Mouse (Mus musculus): ENCODE data around the gene Wnt8b. TPM values are rescaled to one million over a fixed set of nuclear protein-coding genes. Genes with fewer than 3 reads are reported as not detected.
A peak's percentile ranks its signal among the peaks of the same experiment; 100 is the strongest.

The Wnt8b gene
- polyA plus RNA-seq, 1 experiment from 2014 or later = 0.56 TPM

GRCm38 (mm10) chr19:44513921-44514482, 20.7 kb downstream of the Wnt8b start:
- Histone ChIP-seq H3K27ac (replicated peaks) (no peak overlapping the region), H3K4me3 (no peak overlapping the region; the same call in 1 of the 2 replicates)
- DNase-seq (ENCODE audit: low spot score) = no peak

DNA sequence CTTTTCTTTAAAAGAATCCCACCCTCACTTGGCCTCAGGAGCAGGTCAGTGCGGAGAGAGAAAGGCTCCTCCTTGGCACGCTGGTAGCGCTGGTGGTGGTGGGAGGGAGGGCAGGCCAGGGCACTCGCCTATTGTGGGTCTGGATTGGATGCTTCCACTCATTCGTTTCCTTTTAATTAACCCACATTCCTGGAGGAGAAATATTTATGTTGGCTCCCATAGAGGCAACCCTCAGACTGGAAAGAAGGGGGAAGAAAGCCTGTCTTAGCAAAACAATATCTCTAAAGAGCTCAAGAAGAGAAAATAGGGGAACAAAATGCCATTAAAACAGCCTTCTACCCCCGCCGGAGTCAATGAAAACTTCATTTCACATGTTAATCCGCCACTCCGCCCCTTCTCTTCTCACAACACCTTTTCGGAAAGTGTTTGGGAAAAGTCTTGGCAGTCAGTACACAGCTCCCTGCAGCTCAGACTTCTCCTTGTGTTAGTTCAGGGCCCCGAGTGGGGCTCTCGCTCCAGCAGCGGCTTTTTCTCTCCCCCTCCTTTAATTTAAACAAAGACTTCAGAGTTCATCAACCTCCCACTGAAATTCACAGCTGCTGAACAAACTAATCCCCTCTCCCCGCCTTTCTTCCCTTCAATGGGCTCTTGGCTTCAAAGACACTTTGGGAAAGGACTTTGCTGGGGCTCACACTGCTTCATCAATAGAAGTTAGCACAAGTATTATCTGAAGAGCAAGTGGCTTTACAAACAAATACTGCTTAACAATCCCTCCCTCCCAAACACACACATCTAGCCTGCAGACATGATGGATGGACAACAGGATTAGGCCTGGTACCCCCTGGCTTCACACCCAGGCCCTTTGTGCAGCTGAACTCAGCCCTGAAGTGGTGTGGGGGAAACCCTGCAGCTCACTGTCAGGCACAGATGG, 21.5 kb downstream of the Wnt8b start:
- peak; percentile 57 for DNase-seq (ENCODE audit: low spot score)
- no peak overlapping the region; the same call in 1 of the 2 replicates for H3K4me3 ChIP-seq
- H3K27me3 ChIP-seq (replicated peaks; ENCODE audit: low read depth, poor library complexity, severe bottlenecking) = peaks cover 100% of the 10 kb centered on the region
- H3K9me3 ChIP-seq = no peaks in the 10 kb centered on the region
- H3K36me3 ChIP-seq (replicated peaks) = no peaks in the 10 kb centered on the region
- H3K4me1 ChIP-seq = peaks cover 66% of the 10 kb centered on the region
- 6% methylated on average over 14 of the region's 14 CpGs for WGBS
- no peak overlapping the region for H3K27ac ChIP-seq (replicated peaks)

More at GRCm38 (mm10) chr19:44513921-44514482, 20.7 kb downstream of the Wnt8b start:
- 13% methylated on average over 7 of the region's 7 CpGs for WGBS
- Histone ChIP-seq H3K27me3 (replicated peaks; ENCODE audit: low read depth, poor library complexity, severe bottlenecking) (peaks cover 100% of the 10 kb centered on the region), H3K36me3 (replicated peaks) (no peaks in the 10 kb centered on the region), H3K4me1 (peaks cover 64% of the 10 kb centered on the region), H3K9me3 (no peaks in the 10 kb centered on the region)

DNA sequence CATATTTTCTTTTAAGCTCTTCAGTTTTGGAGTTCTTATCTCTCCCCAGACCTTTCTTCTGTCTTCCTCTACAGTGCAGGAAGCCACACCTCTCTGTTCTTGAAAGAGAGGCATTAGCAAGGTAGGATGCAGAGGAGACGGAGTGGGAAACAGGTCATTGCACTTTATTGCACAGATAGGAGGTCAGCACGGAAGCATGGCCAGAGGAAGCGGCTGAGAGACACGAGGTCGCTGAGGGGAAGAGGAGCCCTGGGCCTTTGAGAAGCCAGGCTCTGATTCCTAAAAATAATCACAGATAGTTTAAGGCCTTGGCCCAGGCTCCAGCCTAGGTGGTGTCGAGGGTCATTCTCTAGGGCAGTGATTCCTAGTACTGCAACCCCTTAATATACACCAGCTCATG, 22.5 kb downstream of the Wnt8b start:
- Histone ChIP-seq H3K4me1 (peaks cover 56% of the 10 kb centered on the region), H3K36me3 (replicated peaks) (no peaks in the 10 kb centered on the region), H3K9me3 (no peaks in the 10 kb centered on the region), H3K27ac (replicated peaks) (no peak overlapping the region), H3K27me3 (replicated peaks; ENCODE audit: low read depth, poor library complexity, severe bottlenecking) (peaks cover 100% of the 10 kb centered on the region), H3K4me3 (no peak overlapping the region)
- no peak for DNase-seq (ENCODE audit: low spot score)
- 33% methylated on average over 6 of the region's 6 CpGs for WGBS

- 46% methylated on average over 12 of the region's 12 CpGs for WGBS
- Histone ChIP-seq H3K27me3 (replicated peaks; ENCODE audit: low read depth, poor library complexity, severe bottlenecking) (peaks cover 96% of the 10 kb centered on the region), H3K27ac (replicated peaks) (no peak overlapping the region), H3K9me3 (no peaks in the 10 kb centered on the region), H3K4me1 (peaks cover 34% of the 10 kb centered on the region), H3K4me3 (no peak overlapping the region), H3K36me3 (replicated peaks) (no peaks in the 10 kb centered on the region)
- DNase-seq (ENCODE audit: low spot score) = no peak
Observed at GRCm38 (mm10) chr19:44517996-44518768, 24.9 kb downstream of the Wnt8b start.

GRCm38 (mm10) chr19:44519152-44519551, 25.9 kb downstream of the Wnt8b start:
- H3K27ac ChIP-seq (replicated peaks) = no peak overlapping the region
- WGBS = 30% methylated on average over 7 of the region's 7 CpGs
- H3K4me1 ChIP-seq = peaks cover 25% of the 10 kb centered on the region
- no peaks in the 10 kb centered on the region for H3K9me3 ChIP-seq
- H3K4me3 ChIP-seq = no peak overlapping the region
- peaks cover 96% of the 10 kb centered on the region for H3K27me3 ChIP-seq (replicated peaks; ENCODE audit: low read depth, poor library complexity, severe bottlenecking)
- DNase-seq (ENCODE audit: low spot score) = peak; percentile 33
- H3K36me3 ChIP-seq (replicated peaks) = no peaks in the 10 kb centered on the region

GRCm38 (mm10) chr19:44525551-44526205, 32.4 kb downstream of the Wnt8b start:
- H3K27ac ChIP-seq (replicated peaks) = no peak overlapping the region
- no peak overlapping the region for H3K4me3 ChIP-seq
- WGBS = 87% methylated on average over 9 of the region's 9 CpGs
- H3K36me3 ChIP-seq (replicated peaks) = no peaks in the 10 kb centered on the region
- no peak for DNase-seq (ENCODE audit: low spot score)
- no peaks in the 10 kb centered on the region for H3K9me3 ChIP-seq
- peaks cover 73% of the 10 kb centered on the region for H3K27me3 ChIP-seq (replicated peaks; ENCODE audit: low read depth, poor library complexity, severe bottlenecking)
- no peaks in the 10 kb centered on the region for H3K4me1 ChIP-seq

- no peaks in the 10 kb centered on the region for H3K9me3 ChIP-seq
- WGBS = 86% methylated on average over 6 of the region's 6 CpGs
- peaks cover 66% of the 10 kb centered on the region for H3K27me3 ChIP-seq (replicated peaks; ENCODE audit: low read depth, poor library complexity, severe bottlenecking)
- H3K4me1 ChIP-seq = no peaks in the 10 kb centered on the region
- no peak overlapping the region for H3K4me3 ChIP-seq
- no peak for DNase-seq (ENCODE audit: low spot score)
- H3K27ac ChIP-seq (replicated peaks) = no peak overlapping the region
- no peaks in the 10 kb centered on the region for H3K36me3 ChIP-seq (replicated peaks)
Observed at GRCm38 (mm10) chr19:44530018-44530417, 36.7 kb downstream of the Wnt8b start.

DNA sequence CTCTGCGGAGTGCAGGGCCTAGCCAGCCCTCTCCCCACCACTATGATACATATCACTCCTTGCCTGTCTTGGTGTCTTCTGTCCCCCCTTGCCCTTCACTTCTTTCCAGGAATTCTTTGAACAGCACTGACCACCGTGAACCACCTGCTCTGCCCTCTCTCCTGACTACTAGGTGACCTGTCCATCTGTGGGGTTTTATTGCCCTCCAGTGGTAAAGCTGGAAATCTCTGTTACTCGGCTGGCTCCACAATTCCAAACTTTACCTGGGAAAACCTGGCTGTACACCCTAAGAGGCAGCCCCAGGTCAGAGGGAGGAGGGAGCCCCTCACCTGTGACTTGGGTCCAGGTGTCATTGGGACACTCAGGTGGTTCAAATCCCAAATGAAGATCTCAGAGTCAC, 42.1 kb downstream of the Wnt8b start:
- H3K4me1 ChIP-seq = no peaks in the 10 kb centered on the region
- WGBS = 34% methylated on average over 3 of the region's 3 CpGs
- no peak overlapping the region for H3K27ac ChIP-seq (replicated peaks)
- 0 out of 2 replicates have a peak, but pooled peaks cover 4% of the 10 kb centered on the region for H3K9me3 ChIP-seq
- DNase-seq (ENCODE audit: low spot score) = no peak
- H3K4me3 ChIP-seq = no peak overlapping the region
- no peaks in the 10 kb centered on the region for H3K36me3 ChIP-seq (replicated peaks)
- peaks cover 35% of the 10 kb centered on the region for H3K27me3 ChIP-seq (replicated peaks; ENCODE audit: low read depth, poor library complexity, severe bottlenecking)

- H3K27me3 ChIP-seq (replicated peaks; ENCODE audit: low read depth, poor library complexity, severe bottlenecking) = peaks cover 14% of the 10 kb centered on the region
- WGBS = 83% methylated on average over 8 of the region's 8 CpGs
- no peak overlapping the region for H3K27ac ChIP-seq (replicated peaks)
- DNase-seq (ENCODE audit: low spot score) = no peak
- no peaks in the 10 kb centered on the region for H3K4me1 ChIP-seq
- H3K9me3 ChIP-seq = peaks cover 9% of the 10 kb centered on the region; the same call in 1 of the 2 replicates
- H3K36me3 ChIP-seq (replicated peaks) = no peaks in the 10 kb centered on the region
- no peak overlapping the region for H3K4me3 ChIP-seq
Observed at GRCm38 (mm10) chr19:44537416-44537815, 44.1 kb downstream of the Wnt8b start.

DNA sequence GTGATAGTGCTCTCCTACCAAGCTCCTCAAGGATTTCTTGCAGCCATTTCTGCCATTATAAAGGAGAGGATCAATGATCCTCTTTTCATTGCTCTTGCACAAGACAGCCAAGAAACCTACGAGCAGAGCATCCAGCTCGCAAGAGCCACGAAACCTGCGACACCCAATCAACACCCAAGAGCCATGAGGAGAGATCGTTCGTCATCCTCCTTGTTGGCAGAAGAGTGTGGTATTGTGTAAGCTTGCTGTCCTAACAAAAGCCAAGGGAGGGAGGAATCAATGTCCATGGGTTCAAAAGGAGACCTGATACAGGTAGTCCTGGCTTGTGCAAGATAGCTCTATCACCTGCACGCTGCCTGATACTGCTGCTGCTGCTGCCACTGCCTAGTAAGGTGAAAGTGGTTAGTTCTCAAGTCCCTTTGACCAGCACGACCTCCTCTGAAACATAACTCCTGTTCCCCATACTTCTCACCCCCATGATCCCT, 49.5 kb downstream of the Wnt8b start:
- DNase-seq (ENCODE audit: low spot score) = no peak
- peaks cover 9% of the 10 kb centered on the region; the same call in 1 of the 2 replicates for H3K9me3 ChIP-seq
- whole genome bisulfite sequencing = 93% methylated on average over 8 of the region's 8 CpGs
- H3K4me1 ChIP-seq = peaks cover 8% of the 10 kb centered on the region
- H3K4me3 ChIP-seq = no peak overlapping the region
- peaks cover 35% of the 10 kb centered on the region for H3K27me3 ChIP-seq (replicated peaks; ENCODE audit: low read depth, poor library complexity, severe bottlenecking)
- peaks cover 1% of the 10 kb centered on the region for H3K36me3 ChIP-seq (replicated peaks)
- H3K27ac ChIP-seq (replicated peaks) = no peak overlapping the region

DNA sequence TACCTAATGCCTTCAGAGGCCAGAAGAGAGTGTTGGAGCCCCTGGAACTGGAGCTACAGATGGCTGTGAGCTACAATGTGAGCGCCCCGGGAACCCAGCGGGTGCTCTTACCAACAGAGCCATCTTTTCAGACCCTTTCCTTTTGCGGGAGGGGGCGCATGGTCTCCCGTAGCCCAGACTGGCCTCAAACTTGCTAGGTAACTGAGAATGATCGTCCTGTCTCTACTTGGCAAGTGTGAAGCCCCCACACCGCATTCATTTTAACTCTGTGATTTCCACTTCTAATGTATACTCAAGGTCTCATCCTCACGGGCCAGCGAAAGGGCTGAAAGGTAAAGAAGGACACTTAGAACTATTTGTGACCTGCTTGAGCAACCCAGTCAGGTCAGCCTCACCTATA, 51.1 kb downstream of the Wnt8b start:
- peaks cover 17% of the 10 kb centered on the region for H3K36me3 ChIP-seq (replicated peaks)
- DNase-seq (ENCODE audit: low spot score) = no peak
- H3K9me3 ChIP-seq = peaks cover 9% of the 10 kb centered on the region; the same call in 1 of the 2 replicates
- WGBS = 60% methylated on average over 10 of the region's 10 CpGs
- peaks cover 8% of the 10 kb centered on the region for H3K4me1 ChIP-seq
- H3K27me3 ChIP-seq (replicated peaks; ENCODE audit: low read depth, poor library complexity, severe bottlenecking) = peaks cover 35% of the 10 kb centered on the region
- H3K4me3 ChIP-seq = no peak overlapping the region
- H3K27ac ChIP-seq (replicated peaks) = no peak overlapping the region

DNA sequence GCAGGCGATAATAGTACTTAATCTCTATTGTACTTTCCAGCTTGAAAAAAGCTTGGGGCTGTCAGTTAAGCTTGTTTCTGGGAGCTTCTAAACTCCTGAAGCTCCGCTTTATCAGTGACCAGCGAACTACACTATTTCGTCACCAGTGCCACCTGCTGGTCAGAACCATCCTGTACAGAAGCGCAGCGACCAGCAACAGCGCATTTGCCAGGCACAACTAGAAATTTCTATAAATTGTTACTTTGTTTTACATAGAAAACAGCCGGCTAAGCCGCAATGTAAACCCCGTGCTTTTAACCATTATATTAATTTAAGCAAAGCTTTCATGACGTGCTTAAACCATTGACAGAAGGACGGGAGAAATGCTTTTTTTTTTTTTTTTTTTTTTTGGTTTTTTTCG, 51.5 kb downstream of the Wnt8b start:
- H3K4me1 ChIP-seq = peaks cover 8% of the 10 kb centered on the region
- H3K27me3 ChIP-seq (replicated peaks; ENCODE audit: low read depth, poor library complexity, severe bottlenecking) = peaks cover 35% of the 10 kb centered on the region
- H3K9me3 ChIP-seq = peaks cover 9% of the 10 kb centered on the region; the same call in 1 of the 2 replicates
- peaks cover 21% of the 10 kb centered on the region for H3K36me3 ChIP-seq (replicated peaks)
- no peak overlapping the region for H3K27ac ChIP-seq (replicated peaks)
- DNase-seq (ENCODE audit: low spot score) = peak; percentile 78
- H3K4me3 ChIP-seq = peak overlapping the region; percentile 68
- 4% methylated on average over 13 of the region's 13 CpGs for WGBS

All from embryonic facial prominence, embryonic 10.5 days (tissue).